Mouse (Mus musculus) limb, embryonic 12.5 days (tissue): ENCODE measurements around the gene Wdr5. TPM values are rescaled to one million over a fixed set of nuclear protein-coding genes. Genes with fewer than 3 reads are reported as not detected.

ENCODE experiments used
- ATAC-seq: fragments of 200-750 bp; cut with Nextera tagmentation; 2 replicates; pipeline ENCODE4 v1.8.0; 2017; ENCODE audit warnings: low read depth, moderate TSS enrichment; ENCODE audit not compliant: insufficient number of reproducible peaks, insufficient read depth, low FRiP score, low TSS enrichment
- H3K27ac ChIP-seq: fragments of 300-500 bp; sonication (generic); 2 replicates; pipeline ENCODE4 v1.5.1; 2016; ENCODE audit warnings: mild to moderate bottlenecking, moderate library complexity
- H3K27me3 ChIP-seq: fragments of 300-500 bp; sonication (generic); 2 replicates; pipeline ENCODE4 v1.6.1; 2016; ENCODE audit warnings: mild to moderate bottlenecking, moderate library complexity
- H3K36me3 ChIP-seq: fragments of 300-500 bp; sonication (generic); 2 replicates; pipeline ENCODE4 v1.6.1; 2016; ENCODE audit warnings: mild to moderate bottlenecking, moderate library complexity
- H3K4me1 ChIP-seq: fragments of 300-500 bp; sonication (generic); replicated peaks from 2 replicates; pipeline ENCODE4 v1.6.1; 2016
- H3K4me2 ChIP-seq: fragments of 300-500 bp; sonication (generic); 2 replicates; pipeline ENCODE4 v1.6.1; 2016; ENCODE audit warnings: mild to moderate bottlenecking, moderate library complexity
- H3K4me3 ChIP-seq: fragments of 300-500 bp; sonication (generic); replicated peaks from 2 replicates; pipeline ENCODE4 v1.5.1; 2016; ENCODE audit warnings: mild to moderate bottlenecking
- H3K9ac ChIP-seq: fragments of 300-500 bp; sonication (generic); replicated peaks from 2 replicates; pipeline ENCODE4 v1.6.1; 2016; ENCODE audit warnings: mild to moderate bottlenecking, moderate library complexity
- H3K9me3 ChIP-seq: fragments of 300-500 bp; sonication (generic); 2 replicates; pipeline ENCODE4 v1.6.1; 2016; ENCODE audit warnings: mild to moderate bottlenecking, moderate library complexity
- WGBS: fragments of 180-500 bp; shearing (Covaris S2); methylation state at CpG from one replicate; pipeline ENCODE4 v1.1.7; 2016; 5-methylcytosine and 5-hydroxymethylcytosine counted together
- polyA plus RNA-seq: library from polyadenylated mRNA; unstranded; fragments of >200 nt; fragmentation: Nextera tagmentation; extraction: Ambion mirVana; gene quantifications from 2 replicates; pipeline ENCODE4 v1.2.1, GENCODE M21; 2016

Gene Wdr5
- polyA plus RNA-seq: 72.1 and 73.5 TPM in 2 replicates

DNA sequence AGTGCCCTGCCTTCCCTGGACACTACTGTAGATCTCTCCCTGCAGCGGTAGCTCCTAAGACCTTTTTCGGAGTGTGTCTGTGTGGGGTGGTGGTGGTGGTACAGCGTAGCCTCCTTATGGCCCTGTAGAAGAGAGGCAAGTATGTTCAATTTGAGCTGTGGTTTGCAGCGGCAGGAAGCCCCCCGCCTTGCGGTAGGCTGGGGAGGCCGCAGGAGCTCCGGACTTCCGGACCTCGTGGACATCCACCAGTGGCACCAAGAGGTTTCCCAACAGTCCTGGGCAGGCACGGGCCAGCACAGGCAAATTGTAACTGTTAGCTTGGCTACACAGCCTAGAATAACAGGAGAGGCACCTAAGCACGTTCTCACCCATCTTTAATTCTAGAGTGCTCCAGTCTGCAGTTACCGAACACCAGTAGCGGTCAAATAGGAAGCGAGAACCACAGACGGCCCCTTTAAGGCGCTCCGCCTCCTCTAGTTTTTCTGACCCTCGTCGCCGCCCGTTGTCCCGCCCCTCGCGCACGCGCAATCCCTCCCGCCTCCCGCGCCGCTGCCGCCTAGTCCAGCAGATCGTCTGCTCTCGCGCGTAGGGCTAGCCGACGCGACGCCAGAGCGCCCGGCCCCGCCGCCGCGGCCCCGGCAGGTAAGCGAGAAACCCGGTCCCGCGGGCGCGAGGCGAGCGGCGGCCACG is at the start of gene Wdr5:
TSS of gene Wdr5 (plus strand) at position 519 of the 690 bp plus-strand sequence.
- Histone ChIP-seq H3K4me1 (peaks cover 30% of the 10 kb centered on the region), H3K4me3 (peak within 1 kb of the TSS; percentile 88), H3K9ac (peak within 1 kb of the TSS; percentile 96), H3K9me3 (0 out of 2 replicates have a peak, but pooled peaks cover 4% of the 10 kb centered on the region), H3K27ac (peak within 1 kb of the TSS; percentile 89), H3K27me3 (no peaks in the 10 kb centered on the region), H3K36me3 (peaks cover 16% of the 10 kb centered on the region), H3K4me2 (peak within 1 kb of the TSS; percentile 84)
- ATAC-seq: peak; percentile 90
- WGBS: 1% methylated on average over 55 of the region's 57 CpGs

DNA sequence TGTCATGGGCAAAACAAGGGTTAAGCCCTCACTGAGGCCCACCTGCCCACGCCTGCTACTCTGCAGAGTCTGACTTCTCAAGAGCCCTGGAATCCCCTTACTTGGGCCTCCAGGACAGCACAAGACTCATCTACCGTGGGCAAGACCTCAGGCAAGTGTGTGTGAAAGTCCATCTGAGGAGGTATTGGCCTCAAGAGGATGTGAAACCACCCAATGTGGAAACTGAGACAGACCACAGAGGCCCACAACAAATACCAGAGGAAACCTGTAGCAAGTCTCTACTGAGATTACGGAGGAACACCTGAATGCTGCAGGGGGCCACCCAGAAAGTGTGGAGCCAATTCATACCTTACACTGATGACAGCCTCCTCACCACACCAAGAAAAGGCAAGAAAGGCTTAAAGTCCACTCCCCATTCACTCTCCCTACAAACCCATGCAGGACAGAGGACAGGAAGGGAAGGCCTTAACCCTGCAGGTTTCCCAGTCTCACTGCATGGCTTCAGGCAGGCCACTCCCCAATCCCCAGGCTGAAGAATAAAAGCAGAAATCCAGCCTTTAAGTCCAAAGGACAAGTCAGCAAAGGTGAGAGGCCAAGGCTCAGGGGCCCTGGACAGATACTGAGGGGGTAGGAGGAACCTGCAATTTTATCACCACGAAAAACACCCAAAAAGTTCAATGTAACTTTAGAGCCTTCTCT is 45.5 kb upstream of the Wdr5 start:
- H3K9ac ChIP-seq: no peak overlapping the region; the same call in 1 of the 2 replicates
- WGBS: 69% methylated on average over 4 of the region's 4 CpGs
- H3K4me1 ChIP-seq: peaks cover 59% of the 10 kb centered on the region
- no peak for ATAC-seq
- no peak overlapping the region for H3K4me2 ChIP-seq
- H3K27ac ChIP-seq: no peak overlapping the region
- no peaks in the 10 kb centered on the region for H3K27me3 ChIP-seq
- no peak overlapping the region for H3K4me3 ChIP-seq
- no peaks in the 10 kb centered on the region for H3K9me3 ChIP-seq
- H3K36me3 ChIP-seq: peaks cover 79% of the 10 kb centered on the region

DNA sequence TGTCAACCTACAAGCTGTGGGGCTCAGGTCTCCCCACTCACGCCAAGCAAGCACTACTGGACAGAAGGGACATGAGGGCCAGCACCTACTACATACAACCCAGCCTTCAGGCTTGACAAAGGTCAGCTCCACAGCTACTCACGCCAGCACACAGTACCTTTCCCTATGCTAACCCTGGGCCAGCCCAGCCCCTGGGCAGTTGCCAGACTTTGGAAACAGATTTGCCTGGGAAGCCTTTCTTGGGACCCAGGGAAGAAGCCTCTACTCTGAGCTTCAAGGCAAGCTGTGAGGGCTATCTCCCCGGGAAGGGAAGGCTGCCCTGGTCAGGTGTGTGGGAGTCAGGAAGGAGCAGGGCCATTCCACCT is 45.0 kb upstream of the Wdr5 start:
- peaks cover 59% of the 10 kb centered on the region for H3K4me1 ChIP-seq
- no peak overlapping the region for H3K9ac ChIP-seq
- H3K27ac ChIP-seq: no peak overlapping the region
- H3K36me3 ChIP-seq: peaks cover 74% of the 10 kb centered on the region
- no peak overlapping the region for H3K4me2 ChIP-seq
- H3K9me3 ChIP-seq: no peaks in the 10 kb centered on the region
- 49% methylated on average over 3 of the region's 3 CpGs for WGBS
- H3K4me3 ChIP-seq: no peak overlapping the region
- ATAC-seq: no peak
- H3K27me3 ChIP-seq: no peaks in the 10 kb centered on the region

DNA sequence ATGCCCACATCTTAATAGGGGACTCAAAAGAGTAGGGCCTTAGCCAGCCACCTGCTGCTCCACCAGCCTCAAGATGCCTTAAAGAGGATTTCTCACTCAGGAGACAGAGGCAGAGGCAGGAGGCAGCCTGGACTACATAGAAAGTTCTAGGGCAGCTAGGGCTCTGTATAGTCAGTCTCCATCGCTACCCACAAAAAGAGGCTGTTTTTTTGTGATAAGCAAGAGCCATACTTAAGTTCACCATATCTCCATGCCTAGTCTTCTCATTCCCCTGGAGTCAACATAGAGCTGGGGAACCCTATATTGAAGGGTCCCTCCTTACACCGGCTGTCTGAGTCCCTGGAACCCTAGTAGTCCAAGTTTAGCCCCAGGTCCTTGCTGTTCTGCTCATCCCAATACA is 44.4 kb upstream of the Wdr5 start:
- no peaks in the 10 kb centered on the region for H3K27me3 ChIP-seq
- 97% methylated on average over 2 of the region's 2 CpGs for WGBS
- no peak for ATAC-seq
- H3K4me2 ChIP-seq: no peak overlapping the region
- H3K27ac ChIP-seq: 0 out of 2 replicates have a peak overlapping the region, but pooled peaks have one; percentile 23
- H3K4me1 ChIP-seq: peaks cover 59% of the 10 kb centered on the region
- H3K9me3 ChIP-seq: no peaks in the 10 kb centered on the region
- H3K9ac ChIP-seq: no peak overlapping the region
- H3K36me3 ChIP-seq: peaks cover 68% of the 10 kb centered on the region
- no peak overlapping the region for H3K4me3 ChIP-seq

DNA sequence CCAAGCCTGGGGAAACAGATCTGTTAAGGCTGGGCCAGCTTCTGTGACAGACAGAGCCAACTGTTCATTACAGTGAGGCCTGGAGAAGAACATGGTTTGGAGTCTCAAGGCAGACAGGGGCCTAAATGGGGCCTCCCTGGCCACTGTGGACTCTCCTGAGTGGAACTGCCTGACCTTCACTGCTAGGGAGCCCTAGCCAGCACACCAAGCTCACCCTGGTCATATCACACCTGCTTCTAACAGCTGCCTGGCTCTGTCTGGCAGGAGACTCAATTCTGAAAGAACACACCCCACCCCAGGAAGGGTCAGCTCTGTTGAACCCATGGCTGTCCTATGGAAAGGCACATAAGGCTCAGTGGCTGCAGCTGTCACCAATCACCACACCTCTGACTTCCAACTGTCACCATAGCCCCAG is 43.8 kb upstream of the Wdr5 start:
- no peaks in the 10 kb centered on the region for H3K27me3 ChIP-seq
- no peak overlapping the region for H3K27ac ChIP-seq
- no peaks in the 10 kb centered on the region for H3K9me3 ChIP-seq
- H3K4me3 ChIP-seq: no peak overlapping the region
- H3K4me2 ChIP-seq: no peak overlapping the region; the same call in 1 of the 2 replicates
- ATAC-seq: no peak
- H3K4me1 ChIP-seq: peaks cover 59% of the 10 kb centered on the region
- H3K9ac ChIP-seq: no peak overlapping the region
- peaks cover 62% of the 10 kb centered on the region for H3K36me3 ChIP-seq

DNA sequence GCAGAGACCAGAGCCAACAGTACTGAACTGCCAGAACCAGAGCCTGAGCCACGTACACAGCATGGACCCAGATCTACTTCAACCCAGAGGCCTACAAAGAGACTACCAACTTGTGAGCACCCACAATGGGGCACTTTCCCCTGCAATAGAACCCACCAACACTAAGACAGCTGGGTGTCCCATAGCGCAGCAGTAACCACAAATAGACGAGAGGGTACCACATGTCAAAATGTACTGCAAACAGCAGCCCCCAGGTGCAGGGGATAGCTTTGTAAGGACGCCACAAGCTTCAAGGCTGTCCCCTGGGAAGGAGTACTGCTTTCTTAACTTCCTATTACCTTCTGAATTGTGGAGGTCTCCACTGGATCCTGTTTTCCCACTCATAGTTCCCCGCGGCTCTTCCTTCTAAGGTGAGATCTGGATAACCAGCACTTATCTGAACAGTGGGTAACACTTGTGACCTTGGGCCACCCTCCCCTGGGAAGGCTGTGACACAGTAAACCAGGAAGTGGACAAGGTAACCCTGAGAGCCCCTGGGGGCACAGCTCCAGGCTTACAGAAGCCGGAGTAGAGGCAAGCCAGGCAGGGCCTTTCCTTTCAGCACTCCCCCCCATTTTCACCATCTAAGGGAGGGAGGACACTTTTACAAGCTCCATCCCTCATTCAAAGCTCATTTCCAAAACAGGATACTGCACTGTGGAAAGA is 41.7 kb upstream of the Wdr5 start:
- peaks cover 42% of the 10 kb centered on the region for H3K36me3 ChIP-seq
- H3K4me3 ChIP-seq: peak overlapping the region; percentile 99
- no peak overlapping the region for H3K27ac ChIP-seq
- H3K27me3 ChIP-seq: no peaks in the 10 kb centered on the region
- peak overlapping the region; percentile 98; the same call in 1 of the 2 replicates for H3K9ac ChIP-seq
- H3K9me3 ChIP-seq: no peaks in the 10 kb centered on the region
- WGBS: 63% methylated on average over 7 of the region's 7 CpGs
- peaks cover 64% of the 10 kb centered on the region for H3K4me1 ChIP-seq
- H3K4me2 ChIP-seq: peak overlapping the region; percentile 98
- ATAC-seq: no peak

DNA sequence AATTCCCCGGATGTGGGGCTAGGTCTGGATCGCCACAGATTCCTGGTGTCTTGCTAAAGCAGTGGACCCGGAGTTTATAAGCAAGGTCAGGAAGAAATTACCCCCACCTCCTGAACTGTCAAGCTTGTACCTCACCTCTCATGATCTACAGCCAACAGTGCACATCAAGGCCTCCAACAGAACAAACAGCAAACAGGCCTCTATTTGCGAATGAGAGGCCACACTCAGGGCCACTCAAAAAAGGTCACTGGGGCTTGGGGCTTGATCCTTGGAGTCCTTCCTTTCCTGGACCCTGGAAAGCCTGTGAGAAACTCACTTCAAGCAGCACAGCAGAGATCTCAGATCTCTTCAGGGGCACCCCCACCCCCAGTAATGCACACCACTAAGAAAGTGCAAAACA is 41.0 kb upstream of the Wdr5 start:
- Histone ChIP-seq H3K27me3 (no peaks in the 10 kb centered on the region), H3K27ac (0 out of 2 replicates have a peak overlapping the region, but pooled peaks have one; percentile 98), H3K4me2 (peak overlapping the region; percentile 98), H3K9ac (peak overlapping the region; percentile 98), H3K4me3 (peak overlapping the region; percentile 99), H3K9me3 (no peaks in the 10 kb centered on the region), H3K4me1 (peaks cover 62% of the 10 kb centered on the region), H3K36me3 (peaks cover 35% of the 10 kb centered on the region)
- 15% methylated on average over 4 of the region's 4 CpGs for WGBS
- ATAC-seq: no peak

DNA sequence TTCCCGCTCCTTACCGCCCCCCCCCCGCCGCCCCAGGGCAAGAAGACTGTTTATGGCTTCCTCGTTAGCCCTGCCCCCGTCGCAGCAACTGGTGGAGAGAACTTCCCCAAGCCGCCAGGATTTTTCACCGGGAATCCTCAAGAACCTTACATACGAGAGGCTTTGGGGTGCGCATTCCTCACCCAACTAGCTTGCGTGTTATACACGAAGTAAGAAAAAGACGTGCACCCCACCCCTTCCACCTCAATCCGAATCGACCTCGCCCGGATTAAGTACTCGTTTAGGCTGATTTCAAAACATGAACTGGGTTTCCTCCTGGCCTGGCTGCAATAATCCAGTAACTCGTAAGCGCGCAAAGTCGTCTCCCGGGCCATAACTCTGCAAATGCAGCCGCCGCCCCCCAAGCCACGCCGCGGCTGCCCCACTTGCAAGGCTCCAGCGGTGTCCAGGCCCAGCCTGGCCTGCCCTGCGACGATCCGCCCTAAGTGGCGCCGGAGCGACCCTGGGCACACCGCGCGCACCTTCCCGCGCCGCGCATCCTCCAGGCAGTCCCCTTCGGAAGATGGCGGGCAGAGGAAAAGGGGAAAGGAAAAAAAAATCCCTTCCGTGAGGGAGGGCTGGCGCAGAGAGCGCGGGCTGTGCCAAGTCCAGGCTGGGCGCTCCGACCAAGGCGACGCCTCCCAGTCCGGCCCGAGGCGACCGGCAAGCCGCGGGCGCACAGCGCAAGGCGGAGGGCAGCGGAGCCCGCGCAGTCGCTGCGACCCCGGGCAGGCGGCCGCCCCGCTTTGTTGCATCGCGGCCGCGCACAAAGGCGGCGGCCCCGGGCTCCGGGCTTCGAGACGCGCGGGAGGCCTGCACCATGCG is 40.1 kb upstream of the Wdr5 start:
- H3K4me2 ChIP-seq: peak overlapping the region; percentile 98
- under 1% methylated on average over 72 of the region's 84 CpGs for WGBS
- peak overlapping the region; percentile 99 for H3K4me3 ChIP-seq
- H3K9ac ChIP-seq: peak overlapping the region; percentile 98
- peaks cover 30% of the 10 kb centered on the region for H3K36me3 ChIP-seq
- H3K4me1 ChIP-seq: peaks cover 52% of the 10 kb centered on the region
- no peaks in the 10 kb centered on the region for H3K27me3 ChIP-seq
- H3K9me3 ChIP-seq: no peaks in the 10 kb centered on the region
- ATAC-seq: no peak
- peak overlapping the region; percentile 98 for H3K27ac ChIP-seq

DNA sequence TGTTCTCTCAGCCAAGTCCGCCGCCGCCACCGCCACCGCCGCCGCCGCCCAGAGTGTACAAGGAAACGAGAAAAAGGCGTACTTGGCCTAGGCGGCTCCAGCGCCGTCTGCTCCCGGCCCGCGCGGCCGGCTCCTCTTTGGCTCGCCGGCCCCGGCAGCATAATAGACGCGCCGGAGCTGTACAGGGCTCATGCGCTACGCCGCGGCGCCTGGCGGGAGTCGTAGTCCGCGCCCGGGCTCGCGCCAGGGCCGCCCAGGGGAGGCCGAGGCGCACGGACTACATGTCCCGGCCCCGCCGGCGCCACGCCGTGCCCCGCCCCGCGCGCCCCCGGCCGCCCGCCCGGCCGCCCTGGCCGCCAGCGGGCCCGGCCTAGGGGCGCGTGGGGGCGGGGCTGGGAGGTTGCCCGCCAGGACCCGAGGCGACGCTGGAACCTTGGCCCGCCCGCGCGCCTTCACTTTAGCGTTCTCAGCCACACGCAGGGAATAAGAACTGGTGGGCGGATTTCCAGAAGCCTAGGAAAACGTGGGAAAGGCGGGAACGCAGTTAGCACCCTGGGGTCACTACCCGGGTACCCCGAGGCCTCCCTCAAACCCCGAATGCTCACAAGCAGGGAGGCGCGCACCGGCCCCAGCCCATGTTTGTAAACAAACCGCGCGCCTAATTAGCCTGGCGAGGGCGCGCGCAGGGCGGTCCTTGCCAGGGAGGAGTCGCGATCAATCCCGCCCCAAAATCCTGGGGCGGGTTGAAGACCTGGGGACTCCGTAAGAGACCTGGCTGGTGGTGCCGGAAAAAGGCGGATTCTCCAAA is 39.3 kb upstream of the Wdr5 start:
- Histone ChIP-seq H3K9me3 (no peaks in the 10 kb centered on the region), H3K4me1 (peaks cover 44% of the 10 kb centered on the region), H3K4me3 (peak overlapping the region; percentile 99), H3K27ac (peak overlapping the region; percentile 98), H3K36me3 (peaks cover 23% of the 10 kb centered on the region), H3K27me3 (no peaks in the 10 kb centered on the region), H3K4me2 (peak overlapping the region; percentile 98), H3K9ac (peak overlapping the region; percentile 98)
- WGBS: under 1% methylated on average over 79 of the region's 96 CpGs
- peak; percentile 97 for ATAC-seq
